Mouse (Mus musculus): ENCODE data around the gene Rab7. TPM values are rescaled to one million over a fixed set of nuclear protein-coding genes. Genes with fewer than 3 reads are reported as not detected.
"Not testable (repeated sequence)": the region's sequence is repeated elsewhere in the genome, so short reads cannot be mapped to it uniquely, and the experiment has no call there.

The Rab7 gene
- total RNA-seq, 2 experiments from 2014 or later: 246 to 271 TPM

GRCm38 (mm10) chr6:87997706-87998265, 47.3 kb downstream of the Rab7 start:
- DNase-seq: peak; percentile 84

GRCm38 (mm10) chr6:87996606-87997005, 48.5 kb downstream of the Rab7 start:
- DNase-seq: no peak

- DNase-seq: no peak
Measured at GRCm38 (mm10) chr6:87995519-87995918, 49.6 kb downstream of the Rab7 start.

GRCm38 (mm10) chr6:87993790-87994571, 51.1 kb downstream of the Rab7 start:
- peak; percentile 21 for DNase-seq

GRCm38 (mm10) chr6:87992733-87993132, 52.3 kb downstream of the Rab7 start:
- DNase-seq: no peak

GRCm38 (mm10) chr6:87991886-87992285, 53.2 kb downstream of the Rab7 start:
- no peak for DNase-seq

GRCm38 (mm10) chr6:87991216-87991615, 53.9 kb downstream of the Rab7 start:
- no peak for DNase-seq

- no peak for DNase-seq
Measured at GRCm38 (mm10) chr6:87982506-87982905, 62.6 kb downstream of the Rab7 start.

GRCm38 (mm10) chr6:87981547-87982256, 63.4 kb downstream of the Rab7 start, which contains the start of gene H1fx:
Gene H1fx, minus strand, starts transcription at chr6:87981637.
- DNase-seq: peak; percentile 88

GRCm38 (mm10) chr6:87981030-87981485, 64.0 kb downstream of the Rab7 start:
- peak; percentile 34 for DNase-seq

GRCm38 (mm10) chr6:87980374-87981029, 64.6 kb downstream of the Rab7 start:
- peak; percentile 81 for DNase-seq

- DNase-seq: no peak
Measured at GRCm38 (mm10) chr6:87979728-87980127, 65.3 kb downstream of the Rab7 start.

GRCm38 (mm10) chr6:87970041-87970440, 75.0 kb downstream of the Rab7 start:
- no peak for DNase-seq

GRCm38 (mm10) chr6:87962457-87962856, 82.6 kb downstream of the Rab7 start:
- not testable (repeated sequence) for DNase-seq

Small RNA genes within 50 kb of the gene (microRNA-seq; reads per million reads assigned to microRNA genes)
- gene Gm47286: 0.35 to 1.4 reads per million in 2 experiments

Other genes starting within 250 kb of the Rab7 start
- 10 to 100 TPM; 19.7 TPM for gene Rab43, start 233.1 kb downstream of the Rab7 start, total RNA-seq (2021)
- gene Gm45140, start 209.5 kb downstream of the Rab7 start, total RNA-seq (2021): 1 to 10 TPM in 1 of 2 experiments, under 1 TPM in 1; 0.95 to 2.4 TPM
- gene Isy1, start 206.5 kb downstream of the Rab7 start, total RNA-seq (2021): 10 to 100 TPM; 23.4 to 24.5 TPM
- gene Cnbp, start 194.2 kb downstream of the Rab7 start, total RNA-seq (2021): 100 to 1,000 TPM; 316 to 330 TPM
- 10 to 100 TPM; 86.8 to 90.0 TPM for gene Copg1, start 157.5 kb downstream of the Rab7 start, total RNA-seq (2021)
- 10 to 100 TPM; 14.0 to 16.3 TPM for gene Hmces, start 131.3 kb downstream of the Rab7 start, total RNA-seq (2021)
- 10 to 100 TPM; 36.2 to 37.3 TPM for gene H1fx, start 63.6 kb downstream of the Rab7 start, total RNA-seq (2021)
- 100 to 1,000 TPM; 128 to 130 TPM for gene Rpn1, start 39.2 kb upstream of the Rab7 start, total RNA-seq (2021)
- gene Gata2, start 148.6 kb upstream of the Rab7 start, total RNA-seq (2021): 10 to 100 TPM; 15.2 to 16.8 TPM
- not detected for gene Dnajb8, start 177.0 kb upstream of the Rab7 start, total RNA-seq (2021)

All from heart, postnatal 4 days (tissue).